Mouse (Mus musculus) lung, adult 2 months (tissue): ENCODE results near the gene Hoxa5.

ENCODE experiments used
- CTCF ChIP-seq: fragments of 200-500 bp; IDR thresholded peaks from 2 replicates; pipeline ENCODE4 v1.5.1; 2011; ENCODE audit warnings: mild to moderate bottlenecking, low read length, control low read depth; ENCODE audit not compliant: insufficient read depth
- POLR2A ChIP-seq: fragments of 200-500 bp; IDR thresholded peaks from 2 replicates; pipeline ENCODE4 v1.6.1; 2011; ENCODE audit warnings: low read depth, mild to moderate bottlenecking, control low read depth, low read length, borderline replicate concordance; ENCODE audit errors: extremely low read depth

- no peak for TF ChIP-seq CTCF
- TF ChIP-seq POLR2A = no peak
Observed at GRCm38 (mm10) chr6:52157466-52158275, 46.7 kb downstream of the Hoxa5 start.
